Mouse (Mus musculus) stomach, postnatal 0 days (tissue): ENCODE data around the gene Gm5538.

Experiments
- CTCF ChIP-seq: IDR thresholded peaks from 2 replicates; pipeline ENCODE4 v1.5.1; 2016; ENCODE audit warnings: antibody characterized with exemption, low read depth, mild to moderate bottlenecking, moderate library complexity
- EP300 ChIP-seq: optimal IDR thresholded peaks from 2 replicates; pipeline ENCODE3; 2016; ENCODE audit warnings: antibody characterized with exemption

DNA sequence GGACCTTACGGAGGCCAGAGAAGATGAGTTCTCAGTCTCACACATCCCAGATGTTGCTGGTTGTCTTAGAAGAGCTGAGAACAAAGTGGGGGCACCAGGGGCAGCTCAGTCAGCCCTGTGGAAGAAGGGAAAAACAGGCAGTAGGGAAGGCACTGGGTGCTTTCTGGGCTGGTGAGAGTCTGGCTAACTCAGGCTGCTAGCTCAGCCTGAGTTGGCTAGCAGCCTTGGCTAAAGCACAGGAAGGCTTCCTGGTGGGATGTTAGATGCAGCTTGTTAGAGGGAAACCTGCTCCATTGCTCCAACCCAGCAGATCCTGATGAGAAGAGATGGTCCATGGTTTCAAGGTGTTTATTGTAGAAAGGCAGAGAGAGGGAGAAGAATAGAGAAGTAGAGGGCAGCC, 10.3 kb downstream of the Gm5538 start:
- no peak for TF ChIP-seq CTCF
- no peak for TF ChIP-seq EP300
